Mouse (Mus musculus): ENCODE measurements around the gene Prkaa2.

GRCm38 (mm10) chr4:105015496-105015895 is 94.2 kb downstream of the Prkaa2 start:
- no peak for TF ChIP-seq CTCF (IDR thresholded peaks at IDR 0.05; ENCODE audit: insufficient read depth, low read depth, low read length)
- no peak for TF ChIP-seq POLR2A (IDR thresholded peaks at IDR 0.05; ENCODE audit: insufficient read depth, low read depth, low read length)

Measured in olfactory bulb, adult 2 months (tissue).